Mouse (Mus musculus) hindbrain, embryonic 13.5 days (tissue): ENCODE results near the gene Hist2h3c1. TPM values are rescaled to one million over a fixed set of nuclear protein-coding genes. Genes with fewer than 3 reads are reported as not detected.
A peak's percentile ranks its signal among the peaks of the same experiment; 100 is the strongest.
"Not testable (repeated sequence)": the region's sequence is repeated elsewhere in the genome, so short reads cannot be mapped to it uniquely, and the experiment has no call there.

Experiments used
- ATAC-seq: fragments of 200-750 bp; cut with Nextera tagmentation; 2 replicates; pipeline ENCODE4 v1.8.0; 2017; ENCODE audit warnings: moderate TSS enrichment; ENCODE audit not compliant: low FRiP score
- H3K27ac ChIP-seq: fragments of 300-500 bp; sonication (generic); 2 replicates; pipeline ENCODE4 v1.5.1; 2015; ENCODE audit warnings: inconsistent platforms, mild to moderate bottlenecking, moderate library complexity
- H3K27me3 ChIP-seq: fragments of 300-500 bp; sonication (generic); 2 replicates; pipeline ENCODE4 v1.6.1; 2015; ENCODE audit warnings: mild to moderate bottlenecking, inconsistent platforms
- H3K36me3 ChIP-seq: fragments of 300-500 bp; sonication (generic); 2 replicates; pipeline ENCODE4 v1.6.1; 2015; ENCODE audit warnings: mild to moderate bottlenecking, inconsistent platforms
- H3K4me1 ChIP-seq: fragments of 300-500 bp; sonication (generic); replicated peaks from 2 replicates; pipeline ENCODE4 v1.6.1; 2015; ENCODE audit warnings: inconsistent platforms
- H3K4me2 ChIP-seq: fragments of 300-500 bp; sonication (generic); 2 replicates; pipeline ENCODE4 v1.6.1; 2015; ENCODE audit warnings: inconsistent platforms, mild to moderate bottlenecking, moderate library complexity
- H3K4me3 ChIP-seq: fragments of 300-500 bp; sonication (generic); 2 replicates; pipeline ENCODE4 v1.5.1; 2015; ENCODE audit warnings: mild to moderate bottlenecking, inconsistent platforms
- H3K9ac ChIP-seq: fragments of 300-500 bp; sonication (generic); 2 replicates; pipeline ENCODE4 v1.6.1; 2015; ENCODE audit warnings: mild to moderate bottlenecking, inconsistent platforms
- H3K9me3 ChIP-seq: fragments of 300-500 bp; sonication (generic); 2 replicates; pipeline ENCODE4 v1.6.1; 2016; ENCODE audit warnings: inconsistent platforms
- WGBS: fragments of 180-500 bp; shearing (Covaris S2); methylation state at CpG from one replicate; pipeline ENCODE4 v1.1.7; 2015; 5-methylcytosine and 5-hydroxymethylcytosine counted together
- polyA plus RNA-seq: library from polyadenylated mRNA; unstranded; fragments of >200 nt; fragmentation: Nextera tagmentation; extraction: Ambion mirVana; gene quantifications from 2 replicates; pipeline ENCODE4 v1.2.1, GENCODE M21; 2015

The Hist2h3c1 gene
- 0.62 TPM in 1 of 2 replicates, not detected in the other for polyA plus RNA-seq

DNA sequence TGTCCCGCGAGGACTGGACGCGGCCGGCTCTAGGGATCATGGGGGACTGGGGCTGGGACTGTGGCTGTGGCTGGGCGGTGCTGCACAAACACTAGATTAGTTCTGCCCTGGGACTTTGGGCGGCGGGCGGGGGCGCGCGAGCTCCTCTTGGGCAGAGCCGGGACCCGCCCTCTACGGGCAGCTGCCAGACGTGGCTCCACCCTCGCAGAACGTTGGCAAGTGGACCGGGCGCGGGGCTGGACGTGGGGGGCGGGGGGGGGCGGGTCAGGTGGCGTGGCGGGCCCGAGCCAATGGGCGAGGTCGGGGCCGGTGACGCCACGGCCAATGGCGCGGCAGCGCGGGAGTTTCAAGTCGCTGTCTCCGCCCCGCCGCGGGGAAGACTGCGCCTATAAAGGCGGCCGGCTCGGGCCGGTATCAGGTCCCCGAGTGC is at the start of gene Hist2h3c1:
Hist2h3c1 (plus strand) TSS at position 259 of the 430 bp plus-strand sequence.
- ATAC-seq: peak; percentile 91
- peak within 1 kb of the TSS; percentile 59; the same call in 1 of the 2 replicates for H3K9ac ChIP-seq
- WGBS: 3% methylated on average over 11 of the region's 47 CpGs

DNA sequence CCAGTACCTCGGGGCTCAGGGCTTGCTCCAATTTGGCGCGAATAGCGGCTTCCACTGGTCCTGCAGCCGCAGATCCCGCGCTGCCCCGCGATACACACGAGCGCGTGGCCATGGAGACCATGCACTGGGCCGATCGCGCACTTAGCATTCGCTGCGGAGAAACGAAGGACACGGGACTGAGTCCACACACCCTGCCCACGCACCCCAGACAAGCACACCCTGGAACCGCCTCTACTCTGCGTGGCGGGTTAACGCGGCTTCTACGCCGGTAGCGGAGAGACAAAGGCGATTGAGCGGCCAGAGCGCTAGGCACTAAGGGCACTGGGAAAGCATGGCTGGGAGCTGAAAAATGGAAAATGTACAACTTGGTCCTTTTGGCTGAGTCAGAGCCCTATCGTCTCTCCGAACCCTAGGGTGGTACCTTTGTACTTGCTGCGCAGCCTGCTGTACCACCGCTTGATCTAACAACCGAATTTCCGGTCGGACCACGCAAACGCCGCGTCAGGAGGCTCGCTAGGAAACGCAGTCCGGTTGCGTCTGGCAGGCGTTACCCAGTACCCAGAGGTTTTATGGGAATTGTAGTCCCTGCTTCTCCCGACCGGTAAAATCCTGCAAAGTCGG is 49.2 kb upstream of the Hist2h3c1 start:
- ATAC-seq: peak; percentile 95
- under 1% methylated on average over 50 of the region's 50 CpGs for WGBS
- Histone ChIP-seq H3K4me3 (peak overlapping the region; percentile 69), H3K27me3 (0 out of 2 replicates have a peak, but pooled peaks cover 4% of the 10 kb centered on the region), H3K36me3 (peaks cover 33% of the 10 kb centered on the region), H3K27ac (peak overlapping the region; percentile 98), H3K4me2 (peak overlapping the region; percentile 98), H3K4me1 (peaks cover 16% of the 10 kb centered on the region), H3K9me3 (no peaks in the 10 kb centered on the region), H3K9ac (peak overlapping the region; percentile 92)

More for the DNA sequence above, at the start of gene Hist2h3c1:
- H3K27me3 ChIP-seq, H3K9me3 ChIP-seq, H3K36me3 ChIP-seq: not testable (repeated sequence)
- peak within 1 kb of the TSS; percentile 76; the same call in 1 of the 2 replicates for H3K27ac ChIP-seq
- peaks cover 27% of the 10 kb centered on the region for H3K4me1 ChIP-seq
- peak within 1 kb of the TSS; percentile 53 for H3K4me2 ChIP-seq
- peak within 1 kb of the TSS; percentile 37 for H3K4me3 ChIP-seq

DNA sequence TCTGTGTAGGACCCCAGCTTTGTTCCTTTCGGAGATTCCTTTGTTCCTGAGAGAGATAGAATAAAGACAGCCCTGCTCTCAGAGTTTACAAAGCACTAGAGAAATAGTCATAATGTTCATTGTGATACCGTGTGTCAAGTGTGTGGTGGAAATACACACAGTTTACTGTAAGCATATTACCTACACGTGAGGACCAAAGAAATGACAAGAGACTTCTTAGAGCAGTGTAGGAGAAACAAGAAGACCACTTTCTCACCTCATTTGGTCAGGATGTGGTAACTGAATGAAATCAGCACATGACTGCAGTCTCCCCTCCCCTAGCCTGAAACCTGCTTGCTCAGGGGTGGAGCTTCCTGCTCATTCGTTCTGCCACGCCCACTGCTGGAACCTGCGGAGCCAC is 48.3 kb upstream of the Hist2h3c1 start:
- peak overlapping the region; percentile 92 for H3K9ac ChIP-seq
- peak overlapping the region; percentile 69 for H3K4me3 ChIP-seq
- 4% methylated on average over 6 of the region's 6 CpGs for WGBS
- H3K4me2 ChIP-seq: peak overlapping the region; percentile 98
- peak; percentile 8; the same call in 1 of the 2 replicates for ATAC-seq
- peaks cover 24% of the 10 kb centered on the region for H3K36me3 ChIP-seq
- peak overlapping the region; percentile 60 for H3K27ac ChIP-seq
- 0 out of 2 replicates have a peak, but pooled peaks cover 4% of the 10 kb centered on the region for H3K27me3 ChIP-seq
- peaks cover 16% of the 10 kb centered on the region for H3K4me1 ChIP-seq
- no peaks in the 10 kb centered on the region for H3K9me3 ChIP-seq

DNA sequence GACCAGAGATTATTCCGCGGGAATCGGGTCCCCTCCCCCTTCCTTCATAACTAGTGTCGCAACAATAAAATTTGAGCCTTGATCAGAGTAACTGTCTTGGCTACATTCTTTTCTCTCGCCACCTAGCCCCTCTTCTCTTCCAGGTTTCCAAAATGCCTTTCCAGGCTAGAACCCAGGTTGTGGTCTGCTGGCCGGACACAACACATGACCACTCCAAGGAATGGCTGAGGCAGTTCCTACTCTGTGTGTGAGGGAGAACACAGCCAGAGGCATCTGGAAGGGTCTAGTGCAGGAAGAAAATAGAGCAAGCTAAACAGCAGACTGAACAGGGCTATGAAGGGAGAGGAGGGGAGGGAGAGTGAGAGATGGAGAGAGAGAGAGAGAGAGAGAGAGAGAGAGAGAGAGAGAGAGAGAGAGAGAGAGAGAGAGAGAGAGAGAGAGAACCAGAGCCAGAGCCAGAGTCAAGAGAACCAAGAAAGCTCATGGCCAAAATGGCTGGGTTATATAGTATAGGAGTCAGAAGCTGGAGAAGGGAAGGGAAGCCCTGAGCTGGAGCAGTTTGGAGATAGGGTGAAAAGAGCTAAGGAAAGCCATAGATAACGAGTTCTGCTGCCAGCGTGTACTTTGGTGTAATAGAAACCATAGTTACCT is 47.8 kb upstream of the Hist2h3c1 start:
- not testable (repeated sequence) for H3K27me3 ChIP-seq, H3K9me3 ChIP-seq, ATAC-seq, H3K4me3 ChIP-seq, H3K9ac ChIP-seq, H3K27ac ChIP-seq
- WGBS: 40% methylated on average over 8 of the region's 8 CpGs
- Histone ChIP-seq H3K4me1 (peaks cover 16% of the 10 kb centered on the region), H3K4me2 (peak overlapping the region; percentile 98; the same call in 1 of the 2 replicates), H3K36me3 (peaks cover 18% of the 10 kb centered on the region)

DNA sequence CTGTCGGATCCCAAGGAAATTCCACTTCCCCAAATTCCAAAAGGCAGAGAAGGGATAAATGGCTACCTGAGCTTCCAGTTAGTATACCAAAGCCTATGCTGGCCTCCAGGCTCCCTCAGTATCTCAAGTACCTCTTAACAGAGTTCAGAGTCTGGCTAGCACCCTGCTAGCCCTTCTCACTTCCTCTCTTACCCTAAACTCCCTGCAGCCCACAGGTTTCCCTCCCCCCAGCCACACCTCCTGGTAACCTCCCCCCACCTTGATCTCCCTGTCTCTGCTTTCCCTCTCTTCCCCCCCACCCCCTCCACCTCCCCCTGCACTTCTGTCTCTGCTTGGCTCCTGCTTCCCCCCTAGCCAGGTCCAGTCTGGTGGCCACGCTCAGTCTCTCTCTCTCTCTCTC is 46.8 kb upstream of the Hist2h3c1 start:
- Histone ChIP-seq H3K4me3 (no peak overlapping the region), H3K9ac (no peak overlapping the region), H3K27me3 (0 out of 2 replicates have a peak, but pooled peaks cover 4% of the 10 kb centered on the region), H3K4me1 (peaks cover 16% of the 10 kb centered on the region), H3K36me3 (peaks cover 8% of the 10 kb centered on the region; the same call in 1 of the 2 replicates), H3K27ac (no peak overlapping the region), H3K9me3 (no peaks in the 10 kb centered on the region), H3K4me2 (no peak overlapping the region)
- ATAC-seq: no peak
- 76% methylated on average over 2 of the region's 2 CpGs for WGBS

DNA sequence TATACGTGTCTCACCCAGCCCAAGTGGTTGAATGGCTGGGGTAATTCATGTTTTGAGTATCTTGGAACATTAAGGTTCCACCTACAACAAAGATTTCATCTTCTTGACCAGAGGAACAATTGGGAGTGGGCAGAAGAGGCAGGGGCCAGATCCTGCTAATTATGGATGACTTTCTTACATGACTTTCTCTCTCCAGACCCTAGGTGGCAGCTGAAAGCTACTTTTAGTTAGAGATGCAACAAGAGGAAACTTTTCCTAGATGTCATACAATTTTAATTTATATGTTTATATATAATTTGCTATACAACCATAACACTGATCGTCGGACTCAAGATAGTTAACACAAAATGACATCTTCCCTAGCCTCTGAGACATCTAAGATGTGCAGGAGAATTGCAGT is 38.7 kb upstream of the Hist2h3c1 start:
- Histone ChIP-seq H3K9ac (no peak overlapping the region), H3K4me1 (no peaks in the 10 kb centered on the region), H3K27me3 (0 out of 2 replicates have a peak, but pooled peaks cover 1% of the 10 kb centered on the region), H3K27ac (no peak overlapping the region), H3K4me3 (no peak overlapping the region), H3K4me2 (no peak overlapping the region), H3K36me3 (no peaks in the 10 kb centered on the region), H3K9me3 (no peaks in the 10 kb centered on the region)
- ATAC-seq: no peak
- WGBS: 90% methylated on average over 3 of the region's 3 CpGs

DNA sequence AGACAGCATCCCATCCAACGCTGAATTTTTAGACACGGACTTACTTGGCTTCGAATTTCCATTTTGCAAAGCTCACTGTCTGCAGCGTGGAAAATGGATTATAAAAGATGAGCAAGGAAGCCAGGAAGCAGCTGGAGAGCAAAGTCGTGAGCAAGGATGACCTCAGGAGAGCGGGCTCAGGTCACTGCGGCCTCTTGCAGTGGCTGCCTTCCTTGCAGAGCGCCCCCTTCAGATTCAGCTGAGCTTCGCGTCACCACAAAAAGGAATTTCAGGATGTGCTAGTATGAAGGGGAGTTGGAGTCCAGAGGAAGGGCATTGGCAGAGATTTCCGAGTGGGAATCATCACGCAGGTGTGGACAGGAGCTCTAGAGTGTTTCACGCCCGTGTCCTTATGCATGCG is 37.2 kb upstream of the Hist2h3c1 start:
- Histone ChIP-seq H3K27ac (no peak overlapping the region), H3K9ac (no peak overlapping the region), H3K36me3 (no peaks in the 10 kb centered on the region), H3K4me2 (no peak overlapping the region), H3K4me3 (no peak overlapping the region), H3K9me3 (no peaks in the 10 kb centered on the region), H3K4me1 (no peaks in the 10 kb centered on the region), H3K27me3 (peaks cover 4% of the 10 kb centered on the region; the same call in 1 of the 2 replicates)
- no peak for ATAC-seq
- whole genome bisulfite sequencing: 21% methylated on average over 15 of the region's 15 CpGs

DNA sequence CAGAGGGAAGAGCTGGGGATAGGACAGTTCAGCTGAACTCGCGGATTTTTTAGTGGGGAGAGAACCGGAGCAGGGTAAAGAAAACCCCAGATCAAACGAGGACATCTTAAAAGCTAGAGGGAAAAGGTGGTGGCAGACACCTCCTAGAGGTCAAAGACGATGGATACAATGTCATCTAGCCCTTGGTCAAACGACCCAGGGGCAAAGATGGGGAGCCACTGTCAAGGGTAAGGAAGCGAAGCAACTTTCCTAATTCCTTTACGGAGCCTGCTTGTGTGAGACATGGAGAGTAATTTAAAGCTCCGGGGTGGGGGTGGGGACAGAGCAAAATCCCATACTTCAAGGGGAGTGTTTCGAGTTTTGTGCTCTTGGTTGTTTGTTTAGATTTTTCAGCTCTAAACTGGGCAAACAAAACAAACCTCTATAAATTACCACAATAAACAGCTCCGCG is 27.3 kb upstream of the Hist2h3c1 start:
- Histone ChIP-seq H3K4me3 (peak overlapping the region; percentile 57), H3K36me3 (no peaks in the 10 kb centered on the region), H3K9me3 (no peaks in the 10 kb centered on the region), H3K4me1 (peaks cover 40% of the 10 kb centered on the region), H3K27ac (peak overlapping the region; percentile 98), H3K4me2 (peak overlapping the region; percentile 86), H3K27me3 (0 out of 2 replicates have a peak, but pooled peaks cover 7% of the 10 kb centered on the region), H3K9ac (peak overlapping the region; percentile 82)
- ATAC-seq: peak; percentile 53
- 1% methylated on average over 12 of the region's 12 CpGs for WGBS

DNA sequence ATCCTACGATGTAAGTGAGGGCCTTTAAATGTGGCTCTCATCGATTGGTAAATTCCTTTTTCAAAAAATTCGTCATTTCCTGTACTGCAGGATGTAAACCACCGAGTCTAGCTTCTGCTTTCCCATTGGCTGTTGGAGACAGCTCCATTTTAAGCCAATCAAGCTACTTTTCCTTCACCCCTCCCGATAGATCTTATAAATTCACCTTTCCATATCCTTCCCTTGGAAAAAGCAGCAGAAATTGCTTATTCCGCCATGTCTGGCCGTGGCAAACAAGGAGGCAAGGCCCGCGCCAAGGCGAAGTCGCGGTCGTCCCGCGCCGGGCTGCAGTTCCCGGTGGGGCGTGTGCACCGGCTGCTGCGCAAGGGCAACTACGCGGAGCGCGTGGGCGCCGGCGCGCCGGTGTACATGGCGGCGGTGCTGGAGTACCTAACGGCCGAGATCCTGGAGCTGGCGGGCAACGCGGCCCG is 26.8 kb upstream of the Hist2h3c1 start, which contains the start of the genes Bola1 and Hist2h2ab:
Bola1 (minus strand) TSS at position 49 of the 470 bp plus-strand sequence.
Hist2h2ab (plus strand) TSS at position 205 of the 470 bp plus-strand sequence.
- Histone ChIP-seq H3K9me3 (no peaks in the 10 kb centered on the region), H3K27me3 (0 out of 2 replicates have a peak, but pooled peaks cover 7% of the 10 kb centered on the region), H3K9ac (peak within 1 kb of the TSS; percentile 82), H3K27ac (peak within 1 kb of the TSS; percentile 98), H3K4me1 (peaks cover 41% of the 10 kb centered on the region), H3K4me2 (peak within 1 kb of the TSS; percentile 86), H3K4me3 (peak within 1 kb of the TSS; percentile 57), H3K36me3 (no peaks in the 10 kb centered on the region)
- peak; percentile 93 for ATAC-seq
- under 1% methylated on average over 37 of the region's 37 CpGs for WGBS

DNA sequence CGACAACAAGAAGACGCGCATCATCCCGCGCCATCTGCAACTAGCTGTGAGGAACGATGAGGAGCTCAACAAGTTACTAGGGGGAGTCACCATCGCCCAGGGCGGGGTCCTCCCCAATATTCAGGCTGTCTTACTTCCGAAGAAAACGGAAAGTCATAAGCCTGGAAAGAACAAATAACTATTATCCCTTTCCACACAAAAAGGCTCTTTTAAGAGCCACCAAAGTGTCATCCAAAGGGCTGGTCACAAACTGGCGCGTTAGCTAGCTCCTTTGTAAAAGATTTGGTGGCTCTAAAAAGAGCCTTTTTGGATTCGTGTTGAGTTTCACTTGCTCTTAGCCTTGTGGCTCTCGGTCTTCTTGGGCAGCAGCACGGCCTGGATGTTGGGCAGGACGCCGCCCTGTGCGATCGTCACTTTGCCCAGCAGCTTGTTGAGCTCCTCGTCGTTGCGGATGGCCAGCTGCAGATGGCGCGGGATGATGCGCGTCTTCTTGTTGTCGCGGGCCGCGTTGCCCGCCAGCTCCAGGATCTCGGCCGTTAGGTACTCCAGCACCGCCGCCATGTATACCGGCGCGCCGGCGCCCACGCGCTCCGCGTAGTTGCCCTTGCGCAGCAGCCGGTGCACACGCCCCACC is 26.2 kb upstream of the Hist2h3c1 start:
- Histone ChIP-seq H3K9ac (peak overlapping the region; percentile 82), H3K4me2 (peak overlapping the region; percentile 86), H3K4me3 (peak overlapping the region; percentile 57), H3K27ac (peak overlapping the region; percentile 98), H3K4me1 (peaks cover 41% of the 10 kb centered on the region)
- under 1% methylated on average over 43 of the region's 47 CpGs for WGBS
- H3K27me3 ChIP-seq, H3K9me3 ChIP-seq, H3K36me3 ChIP-seq: not testable (repeated sequence)
- ATAC-seq: peak; percentile 6; the same call in 1 of the 2 replicates

DNA sequence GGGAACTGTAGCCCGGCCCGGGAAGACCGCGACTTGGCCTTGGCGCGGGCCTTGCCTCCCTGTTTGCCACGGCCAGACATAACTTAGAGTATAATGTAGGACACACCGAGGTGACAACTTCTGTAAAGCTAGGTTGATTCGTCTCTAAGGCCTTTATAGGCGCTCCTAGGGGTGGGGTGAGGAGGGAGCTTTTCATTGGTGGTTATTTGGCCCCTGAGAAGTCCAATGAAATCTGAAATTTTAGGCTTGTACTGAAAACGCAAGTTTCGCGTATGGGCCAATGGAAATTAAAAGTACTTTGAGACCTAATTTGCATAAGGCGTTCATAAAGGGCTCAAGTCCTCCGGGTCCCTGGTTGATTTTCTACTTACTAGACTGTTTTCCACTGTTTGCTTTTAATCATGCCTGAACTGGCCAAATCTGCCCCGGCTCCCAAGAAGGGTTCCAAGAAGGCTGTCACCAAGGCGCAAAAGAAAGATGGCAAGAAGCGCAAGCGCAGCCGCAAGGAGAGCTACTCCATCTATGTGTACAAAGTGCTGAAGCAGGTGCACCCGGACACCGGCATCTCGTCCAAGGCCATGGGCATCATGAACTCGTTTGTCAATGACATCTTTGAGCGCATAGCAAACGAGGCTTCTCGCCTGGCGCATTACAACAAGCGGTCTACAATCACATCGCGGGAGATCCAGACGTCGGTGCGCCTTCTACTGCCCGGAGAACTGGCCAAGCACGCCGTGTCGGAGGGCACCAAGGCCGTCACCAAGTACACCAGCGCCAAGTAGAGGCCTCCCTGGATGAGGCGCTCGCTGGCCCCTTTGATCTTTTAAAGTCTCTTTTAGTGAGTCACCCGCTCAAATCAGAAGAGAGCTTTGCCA is 25.5 kb upstream of the Hist2h3c1 start, which contains the start of the genes Hist2h2ac and Hist2h2be:
Hist2h2ac (minus strand) TSS at position 116 of the 875 bp plus-strand sequence.
Hist2h2be (plus strand) TSS at position 355 of the 875 bp plus-strand sequence.
- peaks cover 45% of the 10 kb centered on the region for H3K4me1 ChIP-seq

More for the DNA sequence above, 25.5 kb upstream of the Hist2h3c1 start, which contains the start of the genes Hist2h2ac and Hist2h2be:
- Histone ChIP-seq H3K27me3 (0 out of 2 replicates have a peak, but pooled peaks cover 3% of the 10 kb centered on the region), H3K9ac (peak within 1 kb of the TSS; percentile 82), H3K9me3 (no peaks in the 10 kb centered on the region), H3K27ac (peak within 1 kb of the TSS; percentile 98), H3K36me3 (no peaks in the 10 kb centered on the region), H3K4me3 (peak within 1 kb of the TSS; percentile 57), H3K4me2 (peak within 1 kb of the TSS; percentile 86)
- ATAC-seq: peak; percentile 79
- WGBS: under 1% methylated on average over 43 of the region's 43 CpGs
